Mouse (Mus musculus) layer of hippocampus, postnatal 14 days (tissue): ENCODE results near the gene Cbx5. TPM values are rescaled to one million over a fixed set of nuclear protein-coding genes. Genes with fewer than 3 reads are reported as not detected.
"Not testable (repeated sequence)": the region's sequence is repeated elsewhere in the genome, so short reads cannot be mapped to it uniquely, and the experiment has no call there.

Experiments used
- DNase-seq, 2 experiments: peaks; one replicate each; pipeline ENCODE4 v3.0.0; 2021 to 2022; ENCODE audit warnings: low spot score in 2 of 2, mixed read lengths in 1 of 2
- long read RNA-seq, 2 experiments: library from polyadenylated mRNA; stranded (forward); transcript quantifications; one replicate each; pipeline ENCODE4 v2.0.0; 2021
- total RNA-seq, 2 experiments: library from RNA; stranded (reverse); gene quantifications; 2 replicates each; pipeline ENCODE4 v1.2.3; 2021

The Cbx5 gene
- total RNA-seq, result 100 to 1,000 TPM; 155 to 158 TPM
- long read RNA-seq, experiment 1, full-length matches to known transcripts, result 29 of 46 reads
- long read RNA-seq, experiment 1, partial matches to known transcripts, result 4 of 46 reads
- long read RNA-seq, experiment 1, other reads (novel, unspliced or antisense), result 13 of 46 reads
- long read RNA-seq, experiment 2, full-length matches to known transcripts, result 37 of 62 reads
- long read RNA-seq, experiment 2, partial matches to known transcripts, result 8 of 62 reads
- long read RNA-seq, experiment 2, other reads (novel, unspliced or antisense), result 17 of 62 reads

DNA sequence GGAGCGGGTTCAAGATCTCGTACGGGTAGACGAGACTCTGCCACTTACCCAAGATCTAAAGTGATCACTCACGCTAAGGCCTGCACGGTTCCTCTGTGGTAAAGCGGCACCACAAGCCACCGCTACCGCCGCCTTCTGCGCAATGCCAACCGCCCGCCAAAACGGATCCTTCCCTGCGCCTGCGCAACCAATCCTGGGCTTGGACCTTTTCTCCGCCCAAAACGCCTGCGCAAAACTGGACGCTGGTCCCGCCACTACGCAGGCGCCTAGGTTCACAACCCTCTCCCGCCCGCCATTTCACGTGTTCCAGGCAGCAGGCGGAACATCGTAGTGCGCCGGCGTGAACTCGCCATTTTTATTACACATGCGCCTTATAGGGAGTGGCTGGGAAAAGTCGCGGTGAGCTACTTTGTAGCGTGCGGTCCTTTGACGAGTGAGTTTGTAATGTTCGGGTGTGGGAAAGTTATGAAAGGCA lies at the start of gene Cbx5:
Cbx5 (minus strand) TSS at position 132 of the 475 bp plus-strand sequence.
- DNase-seq, result peak; percentile 97 to 99

DNA sequence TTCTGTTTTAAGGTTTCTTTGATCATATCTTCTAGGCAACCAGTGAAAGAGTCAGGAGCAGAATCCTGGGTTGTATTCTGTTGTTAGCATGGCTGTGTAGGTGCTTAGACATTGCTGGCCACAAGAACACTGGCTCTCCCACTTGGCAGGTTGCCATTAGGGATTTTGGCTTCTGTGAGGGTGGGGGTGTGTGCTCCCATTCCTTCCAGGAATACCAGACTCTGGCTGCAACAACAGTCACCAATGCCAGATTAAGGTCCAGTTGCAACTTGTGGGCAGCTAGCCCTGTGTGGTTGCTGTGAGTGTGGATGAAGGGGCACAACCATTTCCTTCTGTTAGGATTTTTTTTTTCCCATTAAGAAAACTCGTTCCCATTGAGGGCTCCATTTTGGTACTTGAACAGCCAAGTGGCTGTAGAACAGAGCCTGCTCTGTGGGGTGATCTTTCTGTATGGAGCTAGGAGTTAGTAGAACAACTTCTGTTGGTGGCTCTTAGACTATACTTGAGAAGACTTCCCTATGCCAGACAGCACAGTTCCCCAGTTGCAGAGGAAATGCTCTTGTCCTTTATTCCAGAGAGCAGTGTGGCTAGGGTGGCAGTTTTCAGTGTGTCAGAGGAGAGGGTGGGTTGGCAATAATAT lies 46.3 kb upstream of the Cbx5 start:
- DNase-seq, result peak in 1 of 2 experiments; percentile 79

DNA sequence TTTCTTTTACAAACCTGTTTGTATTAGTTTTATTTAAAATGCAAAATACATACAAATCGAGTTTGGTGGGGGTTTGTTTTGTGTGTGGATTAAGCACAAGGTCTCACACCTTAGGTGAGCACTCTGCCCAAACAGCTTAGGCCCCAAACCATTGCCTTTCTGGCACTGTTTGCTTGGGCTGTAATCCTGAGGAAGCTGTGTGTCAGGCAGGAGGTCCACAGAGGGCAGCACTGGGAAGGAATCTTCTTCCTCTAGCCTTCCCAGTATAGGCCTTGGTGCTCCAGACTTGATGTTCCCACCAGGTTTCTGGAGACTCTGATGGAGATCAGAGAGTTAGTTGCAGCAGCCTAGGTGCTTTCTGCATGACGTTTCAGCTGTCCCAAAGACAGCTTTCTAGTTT lies 45.0 kb upstream of the Cbx5 start:
- no peak for DNase-seq

DNA sequence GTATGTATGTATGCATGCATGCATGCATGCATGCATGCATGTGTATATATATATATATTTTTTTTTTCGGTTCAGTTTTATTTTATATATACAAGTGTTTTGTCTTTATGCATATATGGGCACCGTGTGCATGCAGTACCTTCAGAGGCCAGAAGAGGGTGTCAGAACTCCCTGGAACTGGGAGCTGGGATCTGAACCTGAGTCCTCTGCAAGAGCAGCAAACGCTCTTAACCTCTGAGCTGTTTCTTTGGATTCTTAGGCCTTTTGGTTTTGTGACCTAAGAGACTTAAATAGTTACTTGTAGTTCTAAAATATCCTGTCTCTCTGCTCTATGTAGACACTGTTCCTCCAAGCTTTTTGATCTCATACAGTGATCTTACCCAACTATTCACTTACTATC lies 44.5 kb upstream of the Cbx5 start:
- DNase-seq, result peak in 1 of 2 experiments; percentile 36

DNA sequence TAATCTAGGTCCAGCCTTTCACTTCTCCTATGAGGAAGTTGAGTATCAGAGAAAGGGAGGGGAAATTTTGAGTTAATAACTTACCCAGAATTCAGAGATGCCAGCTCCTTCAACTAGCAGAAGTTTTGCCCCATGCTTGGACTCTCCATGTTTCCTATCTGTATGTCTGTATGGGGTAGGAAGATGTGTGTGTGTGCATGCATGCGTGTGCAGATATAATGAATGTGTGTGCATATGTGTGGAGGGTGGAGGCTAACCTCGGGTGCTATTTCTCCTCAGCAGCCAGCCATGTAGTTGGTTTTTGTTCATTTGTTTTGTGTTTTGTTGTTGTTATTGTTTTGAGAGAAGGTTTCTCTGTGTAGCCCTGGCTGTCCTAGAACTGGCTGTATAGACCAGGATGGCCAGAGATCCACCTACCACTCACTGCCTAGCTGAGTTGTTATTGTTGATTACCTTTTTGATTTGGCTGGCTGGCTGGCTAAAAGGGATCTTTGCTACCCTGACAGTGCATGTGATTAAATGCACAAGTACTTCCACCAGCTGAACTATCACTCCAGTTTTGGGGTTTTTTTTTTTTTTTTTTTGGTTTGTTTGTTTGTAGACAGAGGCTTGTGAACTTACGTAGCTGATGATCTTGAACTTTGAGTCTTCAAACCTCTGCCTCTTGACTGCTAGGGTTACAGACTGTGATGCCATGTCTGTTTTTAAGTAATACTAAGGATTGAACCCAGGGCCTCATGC lies 42.0 kb upstream of the Cbx5 start:
- DNase-seq, result no peak

DNA sequence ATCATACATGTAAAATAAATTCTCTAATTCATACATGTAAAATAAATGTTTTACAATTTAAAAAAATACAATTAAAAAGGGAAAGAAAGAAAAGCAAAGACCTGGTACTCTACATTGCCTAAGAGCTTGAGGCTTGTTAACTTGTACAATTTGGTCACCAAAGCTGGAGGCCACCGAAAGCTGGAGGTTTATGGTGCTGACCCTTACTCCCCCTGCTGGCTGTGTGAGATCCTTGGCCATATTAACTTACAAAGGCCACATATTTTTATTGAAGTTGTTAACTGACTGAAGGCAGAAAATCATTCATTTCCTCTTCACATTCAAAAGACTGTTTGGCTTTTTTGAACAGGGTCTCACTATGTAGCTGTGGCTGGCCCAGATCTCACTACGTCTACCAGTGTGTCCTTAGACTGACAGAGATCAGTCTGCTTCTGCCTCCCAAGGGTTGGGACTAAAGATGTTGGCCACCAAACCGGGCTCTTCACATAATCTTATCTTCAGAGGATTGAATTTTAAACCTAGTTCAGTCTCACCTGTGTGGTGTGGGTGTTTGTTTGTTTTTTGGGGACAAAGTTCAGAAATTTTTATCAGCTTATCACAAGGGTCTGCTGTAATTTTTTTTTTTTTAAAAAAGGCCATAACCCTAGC lies 41.3 kb upstream of the Cbx5 start:
- DNase-seq, result no peak

DNA sequence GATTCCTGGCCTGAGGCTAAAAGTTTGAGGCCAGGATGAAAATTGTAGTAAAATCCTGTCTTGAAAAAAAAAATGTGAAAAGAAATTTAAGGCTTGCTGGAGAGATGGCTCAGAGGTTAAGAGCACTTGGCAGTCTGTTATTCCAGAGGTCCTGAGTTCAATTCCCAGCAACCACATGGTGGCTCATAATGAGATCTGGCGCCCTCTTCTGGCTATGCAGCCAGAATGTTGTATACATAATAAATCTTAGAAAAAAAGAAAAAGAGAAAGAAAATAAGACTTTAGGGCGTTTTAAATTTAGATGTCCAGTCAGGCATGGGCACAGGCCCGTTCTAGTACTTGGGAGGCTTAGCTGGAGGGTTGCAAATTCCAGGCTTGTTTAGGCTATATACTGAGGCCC lies 40.1 kb upstream of the Cbx5 start:
- DNase-seq, result no peak

DNA sequence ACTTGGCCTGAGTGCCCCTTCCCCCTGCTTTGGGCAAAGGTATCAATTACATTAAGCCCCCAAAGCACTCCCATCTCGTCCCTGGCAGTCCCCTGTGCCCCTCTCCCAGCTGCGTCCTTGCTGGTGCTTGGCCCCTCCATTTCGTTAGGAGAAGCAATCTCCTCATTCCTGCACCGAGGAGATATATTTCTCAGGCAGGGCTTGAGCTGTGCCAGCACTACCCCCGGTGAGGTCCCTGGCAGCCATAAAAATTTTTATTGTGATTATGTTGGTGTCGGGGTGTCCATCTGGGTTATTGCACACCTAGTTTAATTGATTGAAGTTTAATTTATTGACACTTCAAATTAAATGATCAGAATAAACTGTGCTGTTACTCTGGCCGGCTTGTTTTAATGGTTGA lies 38.3 kb upstream of the Cbx5 start:
- DNase-seq, result no peak

DNA sequence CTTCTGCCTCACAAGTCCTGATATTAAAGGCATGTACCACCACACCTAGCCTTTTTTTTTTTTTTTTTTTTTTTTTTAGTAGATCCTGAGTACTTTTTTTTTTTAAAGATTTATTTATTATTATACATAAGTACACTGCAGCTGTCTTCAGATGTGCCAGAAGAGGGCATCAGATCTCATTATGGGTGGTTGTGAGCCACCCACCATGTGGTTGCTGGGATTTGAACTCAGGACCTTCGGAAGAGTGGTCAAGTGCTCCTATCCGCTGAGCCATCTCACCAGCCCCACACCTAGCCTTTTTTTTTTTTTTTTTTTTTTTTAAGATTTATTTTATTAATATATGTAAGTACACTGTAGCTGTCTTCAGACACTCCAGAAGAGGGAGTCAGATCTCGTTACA lies 36.3 kb upstream of the Cbx5 start:
- not testable (repeated sequence) for DNase-seq

DNA sequence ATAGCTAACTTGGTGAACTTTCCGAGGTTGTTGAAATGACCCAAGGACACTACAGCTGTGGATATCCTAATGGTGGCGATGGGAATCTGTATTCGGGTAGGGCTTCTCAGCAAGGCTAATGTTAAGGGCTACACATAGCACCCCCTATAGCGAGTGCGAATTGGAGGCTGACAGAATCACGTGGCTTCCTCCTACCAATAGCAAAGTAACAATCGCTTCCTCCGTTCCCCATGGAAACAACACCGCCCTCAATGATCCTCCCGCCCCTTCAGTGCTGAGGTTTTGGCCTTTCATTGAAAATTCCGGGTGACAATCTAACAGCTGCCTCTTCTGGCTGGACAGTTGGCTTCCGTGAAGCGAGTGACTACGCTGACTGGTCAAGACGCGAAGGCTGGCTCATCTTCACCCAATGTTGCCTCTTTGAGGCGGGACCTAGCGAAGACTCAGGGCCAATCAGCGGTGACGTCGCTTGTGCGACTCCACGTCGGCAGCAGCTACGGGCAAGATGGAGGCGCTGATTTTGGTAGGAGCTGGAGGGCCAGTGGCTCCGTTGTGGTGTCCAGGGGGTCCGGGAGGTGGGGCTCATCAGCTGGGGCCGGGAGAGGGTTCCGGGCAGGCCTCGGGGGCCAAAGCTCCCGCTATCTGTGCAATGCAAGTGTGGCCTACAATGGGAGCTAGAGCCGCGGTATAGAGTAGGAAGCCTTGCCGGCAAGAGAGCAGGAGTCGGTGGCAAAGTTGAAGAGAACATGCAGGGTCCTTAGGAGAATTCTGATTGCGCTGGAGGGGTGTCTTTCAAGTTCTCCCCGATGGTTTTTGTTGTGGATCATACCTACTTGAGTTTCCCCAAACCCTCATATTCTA lies 33.0 kb upstream of the Cbx5 start, which contains the start of gene Copz1:
Copz1 (plus strand) TSS at position 296 of the 861 bp plus-strand sequence.
- DNase-seq, result peak; percentile 94 to 99

DNA sequence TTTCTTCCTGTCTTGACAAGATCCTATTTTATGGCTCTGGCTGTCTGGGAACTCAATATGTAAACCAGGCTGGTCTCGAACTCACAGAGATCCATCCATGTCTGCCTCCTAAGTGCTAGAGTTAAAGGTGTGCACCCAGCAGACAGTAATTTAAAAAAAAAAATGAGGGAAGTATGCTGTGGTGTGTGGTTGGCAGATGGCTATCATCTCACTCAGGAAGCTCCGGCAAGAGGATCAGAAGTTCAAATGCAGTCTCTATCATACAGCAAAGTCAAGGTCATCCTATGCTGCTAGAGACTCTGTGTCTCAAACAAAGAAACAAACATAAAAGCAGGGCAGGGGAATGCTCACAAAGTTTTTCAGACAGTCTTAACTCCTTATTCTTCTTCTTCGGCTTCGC lies 29.3 kb upstream of the Cbx5 start:
- DNase-seq, result no peak

DNA sequence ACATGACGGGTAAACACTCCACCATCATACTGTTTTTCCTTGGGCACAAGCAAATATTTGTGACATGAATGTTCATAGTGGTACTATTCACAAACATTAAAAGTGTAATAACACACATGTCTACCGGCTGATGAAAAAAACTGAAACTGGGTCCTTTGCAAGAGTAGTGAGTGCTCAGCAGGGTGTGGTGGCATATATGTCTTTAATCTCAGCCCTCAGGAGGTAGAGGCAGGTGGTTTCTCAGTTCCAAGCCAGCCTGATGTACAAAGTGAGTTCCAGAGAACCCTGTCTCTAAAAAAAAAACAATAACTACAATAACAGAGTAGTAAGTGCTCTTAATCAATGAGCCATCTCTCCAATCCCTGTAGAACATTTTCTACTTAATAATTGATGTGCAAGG lies 25.2 kb upstream of the Cbx5 start:
- DNase-seq, result no peak

DNA sequence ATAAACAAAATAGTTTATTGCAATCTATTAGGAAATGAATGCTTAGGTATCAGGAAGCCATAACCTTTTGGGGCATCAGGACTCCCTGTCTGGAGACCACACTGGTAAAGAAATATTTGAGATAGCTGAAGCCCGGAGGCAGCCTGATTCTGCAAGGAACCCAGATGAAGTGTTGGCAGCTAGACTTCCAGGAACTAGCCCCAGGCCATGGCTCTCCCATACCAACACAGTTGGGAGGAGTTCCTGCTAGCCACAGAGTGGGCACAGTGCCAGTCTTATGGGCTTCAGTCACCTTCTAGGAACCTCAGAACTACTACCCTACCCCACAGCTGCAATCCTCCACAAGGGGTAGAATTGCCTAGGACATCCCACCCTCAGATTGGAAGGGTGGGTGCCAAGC lies 20.4 kb upstream of the Cbx5 start:
- DNase-seq, result no peak

DNA sequence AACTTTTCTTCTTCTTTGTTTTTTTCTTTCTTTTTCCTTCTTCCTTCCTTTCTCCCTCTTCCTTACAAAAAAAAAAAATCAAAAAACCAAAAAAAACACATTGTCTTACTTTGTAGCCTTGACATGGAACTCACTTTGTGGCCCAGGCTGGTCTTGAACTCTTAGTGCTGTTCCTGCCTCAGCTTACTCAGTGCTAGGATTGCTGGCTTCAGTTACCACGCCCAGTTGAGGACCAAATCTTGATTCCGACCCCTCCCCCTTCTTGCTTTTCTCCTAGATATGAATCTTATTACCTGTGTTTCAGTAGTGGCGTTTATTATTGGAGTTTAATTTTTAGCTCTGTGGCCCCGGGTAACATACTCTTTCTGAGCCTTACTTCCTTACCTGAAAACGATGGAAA lies 19.5 kb upstream of the Cbx5 start:
- no peak for DNase-seq

DNA sequence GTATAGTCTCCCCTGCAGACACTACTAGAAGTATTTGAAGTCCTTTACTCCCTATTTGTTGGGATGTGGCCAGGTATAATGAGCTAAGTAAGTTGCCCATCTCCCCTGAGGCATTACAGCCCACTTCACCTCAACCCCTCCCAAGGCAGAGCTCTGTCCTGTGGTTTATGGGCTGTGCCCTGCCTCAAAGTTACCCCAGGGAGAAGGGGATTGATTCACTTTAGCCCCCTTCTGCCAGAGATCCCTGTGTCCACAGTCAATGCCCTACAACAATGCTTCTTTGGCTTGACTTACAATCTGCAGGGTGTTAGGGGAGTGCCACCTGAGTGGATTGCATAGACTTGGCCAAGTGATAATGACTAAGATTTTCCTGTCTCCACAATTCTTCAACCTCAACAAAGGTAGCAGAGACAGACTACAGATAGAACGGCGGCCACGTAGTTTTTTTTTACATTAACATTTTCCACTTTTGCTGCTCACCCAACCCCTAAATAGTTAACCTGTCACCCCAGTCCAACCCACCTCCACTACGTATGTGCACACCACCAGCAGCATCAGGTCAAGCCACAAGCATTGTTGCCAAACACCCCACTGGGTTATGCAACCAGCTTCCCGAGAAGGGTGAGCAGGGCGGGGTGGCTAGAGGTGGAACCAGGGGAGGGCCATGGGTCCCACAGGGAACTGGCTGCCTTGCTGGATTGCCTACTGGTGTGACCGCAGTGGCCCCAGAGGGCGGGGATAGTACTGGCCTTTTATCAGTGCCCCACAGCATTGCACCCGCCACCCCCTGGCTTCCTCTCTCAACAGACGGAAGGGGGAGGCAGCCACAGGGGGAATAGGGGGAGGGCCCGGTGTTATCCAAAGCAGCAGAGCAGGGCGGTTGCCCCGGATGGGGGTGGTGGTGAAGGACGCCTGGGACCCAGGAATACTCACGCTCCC lies 18.4 kb upstream of the Cbx5 start, which contains the start of gene Nfe2:
Nfe2 (minus strand) TSS at position 614 of the 939 bp plus-strand sequence.
- DNase-seq, result no peak

DNA sequence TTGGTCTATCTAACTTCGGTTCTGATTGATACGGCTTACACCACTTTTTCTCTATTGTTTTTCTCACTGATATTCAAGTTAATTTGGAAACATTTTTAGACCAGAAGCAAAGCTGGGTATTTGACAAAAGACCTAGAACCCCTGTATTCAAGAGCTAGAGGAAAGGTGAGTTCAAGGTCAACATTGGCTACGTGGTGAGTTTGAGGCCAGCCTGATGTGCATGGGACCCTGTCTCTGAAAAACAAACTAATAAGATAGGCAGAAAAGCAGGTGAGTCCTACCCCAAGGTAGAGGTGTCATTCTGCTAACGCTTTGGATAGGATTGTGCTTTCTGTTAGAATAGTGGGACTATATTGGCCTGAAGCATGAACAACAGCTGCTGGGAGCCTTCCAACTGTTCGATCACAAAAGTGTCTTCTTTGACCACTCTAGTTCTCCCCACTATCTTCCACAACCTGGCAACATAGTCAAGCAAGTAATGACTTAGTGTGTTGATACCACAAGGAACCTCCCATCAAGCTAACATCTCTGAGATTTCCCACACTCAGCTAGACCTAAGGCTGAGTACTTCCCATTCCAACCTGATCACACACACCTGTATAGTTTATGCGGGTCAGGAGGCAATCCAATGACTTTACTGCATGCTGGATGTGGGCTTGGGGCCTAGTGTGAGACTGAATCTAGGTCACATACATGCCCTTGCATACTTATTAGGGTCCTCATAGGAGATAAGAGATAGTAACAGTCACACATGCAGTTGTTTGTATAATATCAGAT lies 16.8 kb upstream of the Cbx5 start:
- no peak for DNase-seq

DNA sequence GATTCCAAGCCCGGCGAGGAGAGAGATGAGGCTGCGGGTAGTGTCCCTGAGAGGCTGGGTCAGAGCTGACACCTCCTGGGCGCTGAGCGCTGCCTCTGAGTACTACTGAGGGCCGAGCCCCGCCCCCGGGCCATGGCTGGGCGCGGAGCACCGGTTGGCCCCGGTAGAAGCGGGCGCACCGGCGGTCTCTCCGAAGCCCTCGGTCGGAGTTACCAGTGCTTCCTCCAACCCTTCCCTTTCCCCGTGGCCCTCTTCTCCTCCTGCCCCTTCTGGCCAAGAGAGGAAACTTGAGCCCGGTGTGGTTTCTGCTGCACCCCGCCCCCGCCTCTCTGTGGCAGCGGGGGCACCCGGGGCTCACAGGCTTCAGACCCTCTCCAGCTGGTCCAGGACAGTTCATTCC lies 15.6 kb upstream of the Cbx5 start:
- no peak for DNase-seq

DNA sequence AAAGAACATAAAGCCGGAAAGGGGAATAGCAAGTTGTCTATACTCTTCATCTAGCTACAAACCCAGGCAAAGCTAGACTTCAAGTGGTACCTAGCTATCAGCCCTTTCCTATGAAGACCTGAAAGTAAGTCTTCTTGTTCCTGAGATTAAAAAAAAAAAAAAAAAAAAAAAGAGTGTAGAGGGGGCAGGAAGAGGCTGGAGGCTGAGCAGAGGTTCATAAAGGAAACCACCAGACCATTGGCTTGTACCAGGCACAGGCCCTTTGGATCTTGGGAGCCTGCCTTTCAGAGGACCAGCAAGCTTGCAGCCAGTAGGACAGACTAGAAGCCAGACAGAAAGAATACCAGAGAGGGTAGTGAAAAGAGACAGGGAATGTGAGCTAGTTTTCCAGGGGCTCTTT lies 13.7 kb upstream of the Cbx5 start:
- DNase-seq, result no peak

DNA sequence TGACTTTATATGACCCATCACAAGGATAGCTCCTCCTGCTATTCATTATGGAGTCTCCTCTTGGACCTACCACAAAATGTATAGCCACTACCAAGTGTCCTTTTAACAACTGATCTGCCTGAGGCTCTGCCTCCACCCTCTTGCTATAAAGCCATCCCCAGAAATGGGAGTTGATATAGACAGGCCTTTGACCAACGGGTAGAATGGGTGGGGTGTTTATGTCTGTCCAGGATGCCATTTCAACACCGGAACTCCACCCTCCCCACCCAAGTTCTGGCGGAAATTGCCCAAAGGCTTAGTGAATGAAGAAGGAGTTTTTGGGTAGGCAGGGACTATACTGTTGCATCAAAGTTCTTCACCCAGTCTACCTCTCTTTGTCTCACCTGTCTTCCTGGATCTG lies 13.0 kb upstream of the Cbx5 start:
- DNase-seq, result no peak
